Mouse (Mus musculus): ENCODE results near the gene Mgst2. TPM values are rescaled to one million over a fixed set of nuclear protein-coding genes. Genes with fewer than 3 reads are reported as not detected.
A peak's percentile ranks its signal among the peaks of the same experiment; 100 is the strongest.

Gene Mgst2
- total and polyA plus RNA-seq, 3 experiments: 0.43 to 1.4 (median 0.60) TPM

DNA sequence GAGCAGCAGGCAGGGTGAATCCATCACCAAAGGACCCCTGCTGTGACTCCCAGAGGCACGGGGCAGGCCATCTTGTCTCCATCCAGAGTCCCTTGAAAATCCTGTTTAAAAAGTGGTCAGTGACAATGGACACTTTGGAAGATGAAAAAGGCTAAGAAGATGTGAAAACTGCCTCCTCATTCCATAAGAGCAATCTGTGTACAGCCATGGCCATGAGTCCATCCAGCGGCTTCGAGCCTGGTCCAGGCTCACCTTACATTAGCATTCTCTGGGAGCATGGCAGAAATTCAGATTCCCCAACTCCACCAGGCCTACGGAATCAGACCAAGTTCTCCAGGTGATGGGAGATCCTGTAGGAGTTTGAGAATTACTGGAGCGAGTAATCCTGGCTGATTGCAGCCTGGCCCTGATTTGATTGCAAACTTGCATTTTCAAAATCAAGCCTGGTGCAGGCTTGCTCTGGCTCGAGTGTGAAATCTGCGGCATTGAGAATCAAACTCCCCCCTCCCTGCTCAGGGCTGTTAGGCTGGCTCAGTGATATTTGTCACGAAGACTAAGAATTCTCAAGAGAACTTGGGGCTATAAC lies 42.6 kb downstream of the Mgst2 start:
- intact Hi-C loops (cut with DNase I): loop anchor here (5.0 to 10.0 kb wide), 4 partner anchors 35 to 212 kb away; no protein-coding TSS in a partner anchor
- TF ChIP-seq CTCF (IDR thresholded peaks at IDR 0.05) (no peak), EP300 (IDR thresholded peaks at IDR 0.05; ENCODE audit: insufficient read depth, low read depth, low read length) (no peak), POLR2A (IDR thresholded peaks at IDR 0.05; ENCODE audit: insufficient read depth, low read depth, low read length) (no peak)
- 94% methylated on average over 8 of the region's 8 CpGs for WGBS
- Histone ChIP-seq H3K4me1 (ENCODE audit: control insufficient read depth, insufficient read depth, low read length) (peaks cover 3% of the 10 kb centered on the region; the same call in 1 of the 2 replicates), H3K27ac (no peak overlapping the region), H3K9ac (ENCODE audit: low read depth, low read length) (no peak overlapping the region), H3K79me2 (replicated peaks; ENCODE audit: control insufficient read depth, insufficient read depth, low read length) (no peaks in the 10 kb centered on the region), H3K27me3 (ENCODE audit: control insufficient read depth, insufficient read depth, low read length) (no peaks in the 10 kb centered on the region), H3K4me3 (no peak overlapping the region), H3K36me3 (ENCODE audit: control insufficient read depth, insufficient read depth, low read length) (no peaks in the 10 kb centered on the region)
- DNase-seq: no peak

DNA sequence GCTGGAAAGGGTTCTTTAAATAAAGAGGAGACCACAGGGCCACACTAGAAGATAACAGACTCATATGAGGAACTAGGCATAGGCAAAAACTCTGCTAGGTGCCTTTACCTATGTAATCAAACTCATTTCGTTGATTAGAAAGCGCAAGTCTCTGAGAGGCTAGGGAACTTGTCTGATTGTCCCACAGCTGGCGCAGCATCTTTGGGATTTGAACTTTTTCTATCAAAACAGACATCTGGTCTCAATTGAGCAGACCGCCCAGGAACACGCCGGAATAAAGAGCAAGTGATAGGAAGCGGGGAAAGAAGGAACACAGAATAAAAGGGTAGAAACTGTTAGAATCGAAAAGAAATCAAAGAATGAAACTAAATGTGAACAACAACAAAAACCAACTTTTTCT lies 43.3 kb downstream of the Mgst2 start:
- WGBS: 87% methylated on average over 8 of the region's 8 CpGs

DNA sequence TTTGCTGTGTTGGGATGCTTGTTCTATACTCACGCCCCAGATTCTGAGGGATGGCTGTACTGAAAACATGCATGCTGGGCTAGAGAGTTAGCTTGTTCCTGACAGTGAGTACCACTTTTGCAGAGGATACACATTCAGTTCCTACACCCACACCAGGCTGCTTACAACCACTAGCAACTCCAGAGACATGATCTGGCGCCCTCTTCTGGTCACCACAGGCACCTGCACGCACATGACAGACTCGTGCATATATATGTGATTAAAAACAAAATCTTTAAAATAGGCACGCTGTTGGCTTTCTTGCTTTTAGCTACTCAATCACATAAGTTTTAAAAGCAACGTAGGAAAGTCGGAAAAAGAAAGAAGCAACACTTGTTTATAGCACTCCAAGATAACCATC lies 45.1 kb downstream of the Mgst2 start:
- 89% methylated on average over 7 of the region's 7 CpGs for WGBS
- Histone ChIP-seq H3K27ac (no peak overlapping the region), H3K4me1 (ENCODE audit: control insufficient read depth, insufficient read depth, low read length) (peaks cover 3% of the 10 kb centered on the region; the same call in 1 of the 2 replicates), H3K4me3 (no peak overlapping the region), H3K36me3 (ENCODE audit: control insufficient read depth, insufficient read depth, low read length) (no peaks in the 10 kb centered on the region), H3K9ac (ENCODE audit: low read depth, low read length) (no peak overlapping the region), H3K79me2 (replicated peaks; ENCODE audit: control insufficient read depth, insufficient read depth, low read length) (no peaks in the 10 kb centered on the region), H3K27me3 (ENCODE audit: control insufficient read depth, insufficient read depth, low read length) (no peaks in the 10 kb centered on the region)
- intact Hi-C loops (cut with DNase I): loop anchor here (5.0 to 10.0 kb wide), 2 partner anchors 210 to 342 kb away; no protein-coding TSS in a partner anchor
- DNase-seq: no peak
- TF ChIP-seq POLR2A (IDR thresholded peaks at IDR 0.05; ENCODE audit: insufficient read depth, low read depth, low read length) (no peak), CTCF (IDR thresholded peaks at IDR 0.05) (peak; percentile 62), EP300 (IDR thresholded peaks at IDR 0.05; ENCODE audit: insufficient read depth, low read depth, low read length) (no peak)

More for the DNA sequence above, 43.3 kb downstream of the Mgst2 start:
- Histone ChIP-seq H3K27ac (no peak overlapping the region), H3K36me3 (ENCODE audit: control insufficient read depth, insufficient read depth, low read length) (no peaks in the 10 kb centered on the region), H3K79me2 (replicated peaks; ENCODE audit: control insufficient read depth, insufficient read depth, low read length) (no peaks in the 10 kb centered on the region), H3K4me3 (no peak overlapping the region), H3K4me1 (ENCODE audit: control insufficient read depth, insufficient read depth, low read length) (peaks cover 3% of the 10 kb centered on the region; the same call in 1 of the 2 replicates), H3K9ac (ENCODE audit: low read depth, low read length) (no peak overlapping the region), H3K27me3 (ENCODE audit: control insufficient read depth, insufficient read depth, low read length) (no peaks in the 10 kb centered on the region)
- DNase-seq: no peak
- TF ChIP-seq POLR2A (IDR thresholded peaks at IDR 0.05; ENCODE audit: insufficient read depth, low read depth, low read length) (no peak), CTCF (IDR thresholded peaks at IDR 0.05) (no peak), EP300 (IDR thresholded peaks at IDR 0.05; ENCODE audit: insufficient read depth, low read depth, low read length) (no peak)
- intact Hi-C loops (cut with DNase I): loop anchor here (5.0 to 10.0 kb wide), 4 partner anchors 34 to 211 kb away; no protein-coding TSS in a partner anchor

DNA sequence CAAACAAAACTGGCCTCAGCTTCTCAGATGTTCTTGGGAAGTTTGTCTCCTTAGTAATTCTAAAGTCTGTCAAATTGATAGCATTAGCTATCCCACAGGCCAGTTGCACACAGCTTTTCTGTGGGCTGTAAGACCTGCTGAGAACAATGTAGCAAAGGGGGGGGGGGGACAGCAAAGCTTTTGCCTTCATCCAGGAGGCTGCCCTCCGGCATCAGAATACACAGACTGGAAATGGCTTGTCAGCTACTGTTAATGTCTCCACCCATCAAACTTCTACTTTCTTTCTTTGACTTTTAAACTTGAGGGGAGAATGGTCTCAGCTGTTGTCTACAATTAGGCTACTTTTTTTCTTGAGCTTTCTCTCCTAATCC lies 48.2 kb downstream of the Mgst2 start:
- WGBS: 23% methylated on average over 1 of the region's 1 CpGs
- Histone ChIP-seq H3K4me3 (peak overlapping the region; percentile 52), H3K36me3 (ENCODE audit: control insufficient read depth, insufficient read depth, low read length) (peaks cover 2% of the 10 kb centered on the region), H3K9ac (ENCODE audit: low read depth, low read length) (no peak overlapping the region), H3K27ac (peak overlapping the region; percentile 98), H3K27me3 (ENCODE audit: control insufficient read depth, insufficient read depth, low read length) (no peaks in the 10 kb centered on the region), H3K4me1 (ENCODE audit: control insufficient read depth, insufficient read depth, low read length) (peaks cover 5% of the 10 kb centered on the region), H3K79me2 (replicated peaks; ENCODE audit: control insufficient read depth, insufficient read depth, low read length) (no peaks in the 10 kb centered on the region)
- DNase-seq: no peak
- intact Hi-C loops (cut with DNase I): loop anchor here (2.0 to 10.0 kb wide), 3 partner anchors 20 to 339 kb away; no protein-coding TSS in a partner anchor
- TF ChIP-seq EP300 (IDR thresholded peaks at IDR 0.05; ENCODE audit: insufficient read depth, low read depth, low read length) (no peak), POLR2A (IDR thresholded peaks at IDR 0.05; ENCODE audit: insufficient read depth, low read depth, low read length) (no peak), CTCF (IDR thresholded peaks at IDR 0.05) (no peak)

DNA sequence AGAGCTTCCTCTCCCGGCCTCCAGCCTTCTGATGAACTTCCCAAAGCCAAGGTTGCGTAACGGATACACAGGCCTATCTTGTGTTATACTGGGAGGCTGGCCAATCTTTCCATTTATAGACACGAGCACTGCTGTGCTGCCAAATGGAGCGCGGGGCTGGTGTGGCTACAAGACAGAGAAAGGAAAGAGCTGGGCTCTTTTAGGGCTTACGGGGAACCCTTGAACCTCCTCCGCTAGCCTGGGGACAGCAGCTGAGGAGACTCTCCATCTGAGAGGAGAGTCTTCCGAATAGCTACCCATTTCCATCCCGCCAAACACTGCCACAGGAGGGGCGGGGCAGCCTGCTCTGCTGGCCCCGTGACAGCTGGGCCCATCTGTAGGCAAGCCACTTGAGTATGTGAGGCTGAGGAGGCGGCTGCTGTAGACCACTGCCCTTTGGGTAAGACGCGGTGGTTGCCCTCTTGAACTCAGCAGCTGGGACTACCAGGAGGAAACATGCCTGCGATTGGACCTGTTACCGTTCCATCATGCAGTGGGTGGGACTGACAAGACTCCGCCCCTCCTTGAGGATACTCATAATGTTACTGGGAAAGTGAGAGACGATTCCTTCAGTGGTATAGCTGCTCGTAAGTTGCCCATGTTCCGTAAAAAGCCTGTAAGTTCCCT lies 48.7 kb downstream of the Mgst2 start:
- Histone ChIP-seq H3K79me2 (replicated peaks; ENCODE audit: control insufficient read depth, insufficient read depth, low read length) (no peaks in the 10 kb centered on the region), H3K36me3 (ENCODE audit: control insufficient read depth, insufficient read depth, low read length) (peaks cover 2% of the 10 kb centered on the region), H3K27me3 (ENCODE audit: control insufficient read depth, insufficient read depth, low read length) (no peaks in the 10 kb centered on the region), H3K27ac (peak overlapping the region; percentile 98), H3K4me3 (peak overlapping the region; percentile 52), H3K4me1 (ENCODE audit: control insufficient read depth, insufficient read depth, low read length) (peaks cover 5% of the 10 kb centered on the region), H3K9ac (ENCODE audit: low read depth, low read length) (peak overlapping the region; percentile 76)
- peak; percentile 91 to 93 for DNase-seq
- 8% methylated on average over 21 of the region's 21 CpGs for WGBS
- intact Hi-C loops (cut with DNase I): loop anchor here (1.0 to 10.0 kb wide), 4 partner anchors 20 to 394 kb away; no protein-coding TSS in a partner anchor
- TF ChIP-seq CTCF (IDR thresholded peaks at IDR 0.05) (peak; percentile 37), EP300 (IDR thresholded peaks at IDR 0.05; ENCODE audit: insufficient read depth, low read depth, low read length) (peak; percentile 96), POLR2A (IDR thresholded peaks at IDR 0.05; ENCODE audit: insufficient read depth, low read depth, low read length) (peak; percentile 59)

DNA sequence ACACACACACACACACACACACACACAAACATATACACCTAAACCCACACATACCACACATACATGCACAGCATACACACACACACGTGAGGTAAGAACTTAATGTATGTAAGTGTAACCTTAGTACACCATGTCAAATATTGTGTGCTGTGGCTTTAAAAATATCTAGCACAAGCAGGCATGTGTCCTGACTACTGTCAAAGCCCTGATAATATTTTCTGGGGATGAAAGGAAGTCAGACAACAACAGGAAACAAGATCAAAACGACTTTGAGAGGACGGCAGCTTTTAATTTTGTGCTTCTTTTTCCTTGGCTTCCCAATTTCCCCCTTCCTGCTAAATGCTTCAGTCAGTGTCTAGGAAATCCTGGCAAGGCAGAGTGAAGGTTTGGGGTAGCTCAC lies 52.2 kb downstream of the Mgst2 start:
- peak overlapping the region; percentile 40; the same call in 1 of the 2 replicates for H3K27ac ChIP-seq
- H3K4me3 ChIP-seq: no peak overlapping the region
- TF ChIP-seq POLR2A (IDR thresholded peaks at IDR 0.05; ENCODE audit: insufficient read depth, low read depth, low read length) (no peak), EP300 (IDR thresholded peaks at IDR 0.05; ENCODE audit: insufficient read depth, low read depth, low read length) (no peak)
- peaks cover 5% of the 10 kb centered on the region for H3K4me1 ChIP-seq (ENCODE audit: control insufficient read depth, insufficient read depth, low read length)
- intact Hi-C loops (cut with DNase I): no loop called here
- H3K9ac ChIP-seq (ENCODE audit: low read depth, low read length): no peak overlapping the region
- H3K79me2 ChIP-seq (replicated peaks; ENCODE audit: control insufficient read depth, insufficient read depth, low read length): no peaks in the 10 kb centered on the region
- H3K36me3 ChIP-seq (ENCODE audit: control insufficient read depth, insufficient read depth, low read length): peaks cover 2% of the 10 kb centered on the region
- WGBS: 14% methylated on average over 3 of the region's 3 CpGs
- no peak for DNase-seq
- H3K27me3 ChIP-seq (ENCODE audit: control insufficient read depth, insufficient read depth, low read length): no peaks in the 10 kb centered on the region
